ENCODE assay signal across 10 mouse cellular contexts in the genomic region with DNA sequence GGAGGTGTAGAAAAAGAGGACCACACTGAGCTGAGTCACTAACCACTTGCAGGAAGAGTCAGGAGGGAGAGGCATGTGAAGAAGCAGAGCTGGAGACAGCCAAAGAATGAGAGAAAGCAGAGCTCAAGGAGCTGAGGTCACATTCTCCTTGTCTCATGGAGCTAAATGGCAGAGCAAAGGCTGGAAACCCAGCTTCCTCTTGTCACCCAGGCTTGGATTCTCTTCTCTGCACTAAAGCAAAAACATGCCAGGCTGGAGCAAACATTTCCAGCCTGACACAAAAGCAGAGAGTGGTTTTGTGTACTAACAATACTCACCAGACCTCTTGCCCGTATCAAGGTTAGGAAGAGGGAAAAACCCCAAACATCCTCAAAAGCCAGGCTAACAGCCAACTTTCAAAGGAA.
DNase-seq lines count a peak whose midpoint lies in the region; ATAC-seq lines count a peak whose summit lies in the region.
"Had no signal": no experiment of that assay in that cellular context is flagged by ENCODE, and none has a peak within 500 bp of the region (broad histone marks: within the 10 kb centered on the region; RNA-seq: fewer than 3 reads in every experiment).

No protein-coding gene starts in this region.

- 62% methylated on average over 1 of the region's 1 CpGs for WGBS in embryonic facial prominence, embryonic 14.5 days
- 73% methylated on average over 1 of the region's 1 CpGs for WGBS in embryonic facial prominence, embryonic 10.5 days
- WGBS in intestine, embryonic 16.5 days: 44% methylated on average over 1 of the region's 1 CpGs
- 30% methylated on average over 1 of the region's 1 CpGs for WGBS in lung, embryonic 16.5 days

- no peak overlapping the region for H3K4me3 ChIP-seq in embryonic facial prominence, embryonic 14.5 days (ENCODE audit: low read depth, low read length)
- H3K4me3 ChIP-seq in embryonic facial prominence, embryonic 10.5 days: no peak overlapping the region
- H3K4me3 ChIP-seq in intestine, embryonic 16.5 days (ENCODE audit: low read length): no peak overlapping the region
- H3K4me3 ChIP-seq in lung, embryonic 16.5 days (ENCODE audit: low read length): no peak overlapping the region

- no peaks in the 10 kb centered on the region for H3K27me3 ChIP-seq in embryonic facial prominence, embryonic 14.5 days (replicated peaks; ENCODE audit: control insufficient read depth, insufficient read depth, low read length)
- H3K27me3 ChIP-seq in embryonic facial prominence, embryonic 10.5 days (replicated peaks; ENCODE audit: low read depth, poor library complexity, severe bottlenecking): no peaks in the 10 kb centered on the region
- no peaks in the 10 kb centered on the region for H3K27me3 ChIP-seq in intestine, embryonic 16.5 days (replicated peaks; ENCODE audit: control insufficient read depth, insufficient read depth, low read length)
- H3K27me3 ChIP-seq in lung, embryonic 16.5 days (ENCODE audit: control insufficient read depth, insufficient read depth, low read depth, low read length): no peaks in the 10 kb centered on the region

- H3K4me1 ChIP-seq in embryonic facial prominence, embryonic 14.5 days (ENCODE audit: control insufficient read depth, insufficient read depth, low read length): no peaks in the 10 kb centered on the region
- H3K4me1 ChIP-seq in embryonic facial prominence, embryonic 10.5 days: no peaks in the 10 kb centered on the region
- no peaks in the 10 kb centered on the region for H3K4me1 ChIP-seq in intestine, embryonic 16.5 days (ENCODE audit: control insufficient read depth, insufficient read depth, low read length)
- no peaks in the 10 kb centered on the region for H3K4me1 ChIP-seq in lung, embryonic 16.5 days (replicated peaks; ENCODE audit: control insufficient read depth, insufficient read depth, low read length)

- no peak overlapping the region for H3K4me2 ChIP-seq in embryonic facial prominence, embryonic 14.5 days (ENCODE audit: low read depth, low read length)
- no peak overlapping the region for H3K4me2 ChIP-seq in intestine, embryonic 16.5 days (ENCODE audit: low read depth, low read length)
- no peak overlapping the region for H3K4me2 ChIP-seq in lung, embryonic 16.5 days (ENCODE audit: low read depth, low read length)

- no peak for ATAC-seq in embryonic facial prominence, embryonic 14.5 days (ENCODE audit: low read depth)
- ATAC-seq in intestine, embryonic 16.5 days: no peak
- ATAC-seq in lung, embryonic 16.5 days (ENCODE audit: low read depth): peak; percentile 69
- ATAC-seq: hindbrain, embryonic 16.5 days had no signal

- no peak overlapping the region for H3K27ac ChIP-seq in embryonic facial prominence, embryonic 14.5 days (replicated peaks; ENCODE audit: low read depth, low read length)
- H3K27ac ChIP-seq in embryonic facial prominence, embryonic 10.5 days (replicated peaks): no peak overlapping the region
- peak overlapping the region; percentile 67; the same call in 1 of the 2 replicates for H3K27ac ChIP-seq in intestine, embryonic 16.5 days (ENCODE audit: low read length)
- H3K27ac ChIP-seq in lung, embryonic 16.5 days (ENCODE audit: low read length): peak overlapping the region; percentile 96

- H3K9me3 ChIP-seq in embryonic facial prominence, embryonic 14.5 days (ENCODE audit: control insufficient read depth, low read length): no peaks in the 10 kb centered on the region
- H3K9me3 ChIP-seq in embryonic facial prominence, embryonic 10.5 days: no peaks in the 10 kb centered on the region
- H3K9me3 ChIP-seq in intestine, embryonic 16.5 days (ENCODE audit: control insufficient read depth, low read length): no peaks in the 10 kb centered on the region
- H3K9me3 ChIP-seq in lung, embryonic 16.5 days (ENCODE audit: control insufficient read depth, low read length): no peaks in the 10 kb centered on the region

- H3K9ac ChIP-seq in embryonic facial prominence, embryonic 14.5 days (ENCODE audit: low read depth, low read length): no peak overlapping the region
- H3K9ac ChIP-seq in intestine, embryonic 16.5 days (ENCODE audit: low read depth, low read length): no peak overlapping the region
- no peak overlapping the region for H3K9ac ChIP-seq in lung, embryonic 16.5 days (ENCODE audit: low read length)

- no peaks in the 10 kb centered on the region for H3K36me3 ChIP-seq in embryonic facial prominence, embryonic 14.5 days (ENCODE audit: control insufficient read depth, insufficient read depth, low read length)
- no peaks in the 10 kb centered on the region for H3K36me3 ChIP-seq in embryonic facial prominence, embryonic 10.5 days (replicated peaks)
- H3K36me3 ChIP-seq in intestine, embryonic 16.5 days (ENCODE audit: control insufficient read depth, insufficient read depth, low read length): no peaks in the 10 kb centered on the region
- no peaks in the 10 kb centered on the region for H3K36me3 ChIP-seq in lung, embryonic 16.5 days (ENCODE audit: control insufficient read depth, insufficient read depth, low read length)

- peak; percentile 7 for DNase-seq in embryonic facial prominence, embryonic 14.5 days (ENCODE audit: low spot score)
- no peak for DNase-seq in embryonic facial prominence, embryonic 10.5 days (ENCODE audit: low spot score)
- DNase-seq in heart, adult 18-20 months: peak; percentile 28 to 46
- no peak for DNase-seq in adipocyte (ENCODE audit: low spot score)
- DNase-seq in testis, postnatal 10 days (ENCODE audit: low spot score): no peak
- DNase-seq in cerebellum, adult 11-12 months: no peak
- DNase-seq: right cerebral cortex, postnatal 14 days had no signal

Comparison
In these comparisons a context has a peak if more than half of its experiments do, and no peak if none do; other contexts are left out.
1. DNase-seq: peak in embryonic facial prominence, embryonic 14.5 days (single experiment) and heart, adult 18-20 months (2 of 2); none in embryonic facial prominence, embryonic 10.5 days (single experiment), adipocyte (single experiment), testis, postnatal 10 days (single experiment) and cerebellum, adult 11-12 months (single experiment).
2. H3K27ac ChIP-seq: peak in intestine, embryonic 16.5 days (single experiment) and lung, embryonic 16.5 days (single experiment); none in embryonic facial prominence, embryonic 14.5 days (single experiment) and embryonic facial prominence, embryonic 10.5 days (single experiment).